Mouse (Mus musculus): ENCODE measurements around the gene Podn.

Podn gene

GRCm38 (mm10) chr4:108077224-108077955 is 18.9 kb downstream of the Podn start:
- no peak for DNase-seq

- no peak for DNase-seq
Measured at GRCm38 (mm10) chr4:108074204-108074823, 21.9 kb downstream of the Podn start.

- DNase-seq: no peak
Measured at GRCm38 (mm10) chr4:108072086-108072485, 24.2 kb downstream of the Podn start.

GRCm38 (mm10) chr4:108071235-108071901 is 24.9 kb downstream of the Podn start:
- peak; percentile 98 for DNase-seq

GRCm38 (mm10) chr4:108070723-108071122 is 25.5 kb downstream of the Podn start:
- peak; percentile 11 for DNase-seq

GRCm38 (mm10) chr4:108070286-108070685 is 26.0 kb downstream of the Podn start:
- DNase-seq: no peak

GRCm38 (mm10) chr4:108068081-108068480 is 28.2 kb downstream of the Podn start:
- no peak for DNase-seq

- no peak for DNase-seq
Measured at GRCm38 (mm10) chr4:108067261-108067660, 29.0 kb downstream of the Podn start.

- DNase-seq: no peak
Measured at GRCm38 (mm10) chr4:108066569-108066968, 29.7 kb downstream of the Podn start.

GRCm38 (mm10) chr4:108065176-108065844 is 30.9 kb downstream of the Podn start:
- no peak for DNase-seq

GRCm38 (mm10) chr4:108063616-108064015 is 32.6 kb downstream of the Podn start:
- no peak for DNase-seq

GRCm38 (mm10) chr4:108062524-108062923 is 33.7 kb downstream of the Podn start:
- DNase-seq: no peak

- DNase-seq: no peak
Measured at GRCm38 (mm10) chr4:108060774-108061173, 35.5 kb downstream of the Podn start.

- no peak for DNase-seq
Measured at GRCm38 (mm10) chr4:108059601-108060379, 36.5 kb downstream of the Podn start.

- no peak for DNase-seq
Measured at GRCm38 (mm10) chr4:108058166-108058565, 38.1 kb downstream of the Podn start.

- DNase-seq: no peak
Measured at GRCm38 (mm10) chr4:108057247-108057646, 39.0 kb downstream of the Podn start.

- no peak for DNase-seq
Measured at GRCm38 (mm10) chr4:108055873-108056272, 40.4 kb downstream of the Podn start.

GRCm38 (mm10) chr4:108052673-108053072 is 43.6 kb downstream of the Podn start:
- DNase-seq: no peak

GRCm38 (mm10) chr4:108051687-108052274 is 44.5 kb downstream of the Podn start:
- no peak for DNase-seq

GRCm38 (mm10) chr4:108046136-108046535 is 50.1 kb downstream of the Podn start:
- DNase-seq: no peak

GRCm38 (mm10) chr4:108045136-108046107 is 50.8 kb downstream of the Podn start:
- no peak for DNase-seq

All from thymus, postnatal 14 days (tissue).